Mouse (Mus musculus) midbrain, postnatal 0 days (tissue): Measurements from ENCODE around the gene Anapc16. TPM values are rescaled to one million over a fixed set of nuclear protein-coding genes. Genes with fewer than 3 reads are reported as not detected.

Source experiments
- ATAC-seq: fragments of 200-750 bp; cut with Nextera tagmentation; 2 replicates; pipeline ENCODE4 v1.8.0; 2017; ENCODE audit warnings: moderate number of reproducible peaks, mild to moderate bottlenecking, moderate TSS enrichment, moderate library complexity; ENCODE audit not compliant: low FRiP score
- DNase-seq: peaks from one replicate; pipeline ENCODE4 v3.0.0-alpha.2; 2015; ENCODE audit warnings: low spot score
- H3K27ac ChIP-seq: fragments of 300-500 bp; sonication (generic); 2 replicates; pipeline ENCODE4 v1.5.1; 2014; ENCODE audit warnings: low read depth, mild to moderate bottlenecking, low read length, mixed read lengths
- H3K27me3 ChIP-seq: fragments of 300-500 bp; sonication (generic); 2 replicates; pipeline ENCODE4 v1.6.1; 2014; ENCODE audit warnings: low read length, control low read depth, mixed read lengths; ENCODE audit not compliant: insufficient read depth
- H3K36me3 ChIP-seq: fragments of 300-500 bp; sonication (generic); 2 replicates; pipeline ENCODE4 v1.6.1; 2014; ENCODE audit warnings: low read length, control low read depth, mixed read lengths; ENCODE audit not compliant: insufficient read depth
- H3K4me1 ChIP-seq: fragments of 300-500 bp; sonication (generic); 2 replicates; pipeline ENCODE4 v1.6.1; 2014; ENCODE audit warnings: mild to moderate bottlenecking, control low read depth, antibody characterized with exemption, low read length, mixed read lengths; ENCODE audit not compliant: insufficient read depth
- H3K4me2 ChIP-seq: fragments of 300-500 bp; sonication (generic); 2 replicates; pipeline ENCODE4 v1.6.1; 2014; ENCODE audit warnings: low read depth, mild to moderate bottlenecking, low read length, mixed read lengths; ENCODE audit not compliant: poor library complexity, severe bottlenecking
- H3K4me3 ChIP-seq: fragments of 300-500 bp; sonication (generic); 2 replicates; pipeline ENCODE4 v1.5.1; 2014; ENCODE audit warnings: low read depth, mild to moderate bottlenecking, low read length, moderate library complexity
- H3K9ac ChIP-seq: fragments of 300-500 bp; sonication (generic); replicated peaks from 2 replicates; pipeline ENCODE4 v1.6.1; 2014; ENCODE audit warnings: mild to moderate bottlenecking, low read length, moderate library complexity, mixed read lengths; ENCODE audit not compliant: poor library complexity, severe bottlenecking
- H3K9me3 ChIP-seq: fragments of 300-500 bp; sonication (generic); 2 replicates; pipeline ENCODE4 v1.6.1; 2016; ENCODE audit warnings: low read length, control low read depth
- CTCF ChIP-seq: IDR thresholded peaks from 2 replicates; pipeline ENCODE4 v1.5.1; 2016; ENCODE audit warnings: antibody characterized with exemption, mild to moderate bottlenecking
- WGBS: fragments of 180-500 bp; shearing (Covaris S2); extraction: QIAGEN DNeasy Blood & Tissue Kit; methylation state at CpG from one replicate; pipeline ENCODE4 v1.1.7; 2014; 5-methylcytosine and 5-hydroxymethylcytosine counted together
- polyA plus RNA-seq: library from polyadenylated mRNA; unstranded; fragments of >200 nt; fragmentation: Nextera tagmentation; extraction: Ambion mirVana; gene quantifications from 2 replicates; pipeline ENCODE4 v1.2.1, GENCODE M21; 2015
- total RNA-seq: library from RNA; depleted of rRNA; stranded (reverse); fragments of >200 nt; gene quantifications from 2 replicates; pipeline ENCODE4 v1.2.3, GENCODE M21; 2014

The Anapc16 gene
- total and polyA plus RNA-seq, 2 experiments from 2014 or later: 57.4 to 118 TPM

DNA sequence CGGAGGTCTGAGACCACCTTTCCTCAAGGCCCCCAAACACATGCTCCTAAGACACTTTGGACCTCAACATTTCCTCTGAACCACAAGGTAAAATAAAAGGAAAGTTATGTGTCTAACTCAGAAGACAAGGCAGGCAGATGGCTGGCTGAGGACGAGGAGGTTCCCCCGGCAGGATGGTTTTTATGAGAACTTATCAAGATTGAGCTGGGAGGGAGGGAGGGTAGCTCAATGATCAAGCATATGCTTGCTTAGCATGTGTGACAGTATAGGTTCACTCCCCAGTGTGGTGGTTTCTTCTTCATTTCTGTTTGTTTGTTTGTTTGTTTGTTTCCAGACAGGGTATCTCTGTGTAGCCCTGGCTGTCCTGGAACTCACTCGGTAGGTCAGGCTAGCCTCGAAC lies 56.6 kb downstream of the Anapc16 start:
- Histone ChIP-seq H3K36me3 (0 out of 2 replicates have a peak, but pooled peaks cover 2% of the 10 kb centered on the region), H3K4me2 (no peak overlapping the region), H3K27ac (no peak overlapping the region), H3K9me3 (no peaks in the 10 kb centered on the region), H3K9ac (no peak overlapping the region), H3K27me3 (no peaks in the 10 kb centered on the region), H3K4me3 (no peak overlapping the region), H3K4me1 (peaks cover 19% of the 10 kb centered on the region)
- TF ChIP-seq CTCF: no peak
- ATAC-seq (no peak), DNase-seq (no peak)
- 96% methylated on average over 5 of the region's 5 CpGs for WGBS

DNA sequence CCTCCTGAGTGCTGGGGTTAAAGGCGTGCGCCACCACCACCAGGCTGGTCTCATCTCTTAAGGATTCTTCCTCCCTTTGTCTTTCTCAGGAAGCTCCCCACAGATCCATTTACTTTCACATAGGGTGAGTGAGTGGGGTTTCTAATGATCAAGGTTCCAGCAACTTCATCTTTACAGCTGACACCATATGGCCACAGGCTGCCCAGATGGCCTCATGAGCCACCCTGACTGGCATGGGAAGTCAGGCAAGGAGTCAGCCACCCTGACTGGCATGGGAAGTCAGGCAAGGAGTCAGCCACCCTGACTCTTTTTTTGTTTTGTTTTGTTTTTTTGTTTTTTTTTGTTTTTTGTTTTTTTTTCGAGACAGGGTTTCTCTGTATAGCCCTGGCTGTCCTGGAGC lies 57.5 kb downstream of the Anapc16 start:
- H3K4me1 ChIP-seq: peaks cover 19% of the 10 kb centered on the region
- H3K36me3 ChIP-seq: 0 out of 2 replicates have a peak, but pooled peaks cover 2% of the 10 kb centered on the region
- no peak overlapping the region for H3K4me2 ChIP-seq
- H3K4me3 ChIP-seq: no peak overlapping the region
- ATAC-seq (no peak), DNase-seq (no peak)
- H3K27me3 ChIP-seq: no peaks in the 10 kb centered on the region
- H3K27ac ChIP-seq: no peak overlapping the region
- no peaks in the 10 kb centered on the region for H3K9me3 ChIP-seq
- H3K9ac ChIP-seq: no peak overlapping the region
- WGBS: 90% methylated on average over 3 of the region's 3 CpGs
- no peak for TF ChIP-seq CTCF

DNA sequence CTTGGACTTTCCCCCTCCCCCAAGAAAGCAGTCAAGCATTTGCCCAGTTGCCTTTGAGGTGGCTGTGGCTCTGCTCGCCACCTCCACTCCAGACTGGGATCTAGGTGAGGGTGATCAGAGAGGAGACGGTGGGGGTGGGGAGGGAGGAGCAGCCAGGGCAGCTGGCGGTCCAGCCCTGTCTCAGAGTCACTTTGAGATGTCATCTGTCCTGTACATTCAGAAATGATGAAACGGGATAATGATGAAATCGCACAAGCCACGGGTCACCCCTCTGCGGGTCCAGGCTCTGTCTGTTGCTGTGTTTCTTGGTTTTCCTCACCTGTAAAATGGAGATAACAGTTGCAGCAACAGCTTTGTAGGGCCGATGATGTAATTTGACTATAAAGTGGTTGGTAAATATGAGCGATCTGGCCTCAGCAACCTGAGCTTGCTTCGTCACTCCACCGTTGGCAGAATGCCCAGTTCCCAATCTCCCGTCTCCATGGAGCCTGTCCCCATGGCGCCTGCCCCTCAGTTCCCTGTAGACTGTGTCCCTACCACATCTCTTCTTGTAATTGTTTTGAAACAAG lies 59.4 kb downstream of the Anapc16 start:
- Histone ChIP-seq H3K27ac (peak overlapping the region; percentile 76; the same call in 1 of the 2 replicates), H3K36me3 (no peaks in the 10 kb centered on the region), H3K4me2 (peak overlapping the region; percentile 48), H3K27me3 (no peaks in the 10 kb centered on the region), H3K9me3 (no peaks in the 10 kb centered on the region), H3K4me3 (peak overlapping the region; percentile 18; the same call in 1 of the 2 replicates), H3K4me1 (peaks cover 13% of the 10 kb centered on the region), H3K9ac (peak overlapping the region; percentile 61)
- DNase-seq: peak; percentile 71
- 43% methylated on average over 13 of the region's 13 CpGs for WGBS
- ATAC-seq: peak; percentile 64
- no peak for TF ChIP-seq CTCF

DNA sequence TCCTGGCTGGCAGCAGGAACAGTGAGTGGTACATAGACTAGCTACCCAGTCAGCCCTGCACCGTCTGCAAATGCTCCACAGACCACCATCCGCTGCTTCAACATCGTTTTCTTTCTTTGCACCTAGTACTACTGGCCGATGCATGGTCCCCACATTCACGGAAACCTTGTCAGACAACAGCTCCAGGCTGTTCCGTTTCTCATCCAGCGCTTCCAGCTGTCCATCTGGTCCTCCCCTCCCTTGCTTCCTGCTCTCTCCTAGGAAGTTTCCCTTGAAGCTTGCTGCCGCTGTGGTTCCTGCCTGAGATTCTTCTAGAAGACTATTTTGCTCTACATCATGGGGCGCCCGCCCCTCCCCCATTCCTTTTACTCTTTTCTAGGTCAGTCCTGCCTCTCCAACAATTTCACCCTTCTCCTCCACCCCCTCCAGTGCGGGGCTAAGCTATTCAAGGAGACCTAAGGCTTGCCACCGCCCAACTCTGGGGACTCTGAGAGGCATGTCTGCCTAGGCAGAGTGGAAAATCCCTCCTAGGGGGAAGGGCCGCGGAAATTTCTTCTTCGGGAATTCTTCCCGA lies 60.0 kb downstream of the Anapc16 start:
- H3K4me2 ChIP-seq: peak overlapping the region; percentile 48
- peak overlapping the region; percentile 18; the same call in 1 of the 2 replicates for H3K4me3 ChIP-seq
- WGBS: under 1% methylated on average over 16 of the region's 16 CpGs
- H3K4me1 ChIP-seq: peaks cover 13% of the 10 kb centered on the region
- TF ChIP-seq CTCF: no peak
- H3K9ac ChIP-seq: peak overlapping the region; percentile 61
- DNase-seq (peak; percentile 76), ATAC-seq (peak; percentile 77)
- H3K27me3 ChIP-seq: no peaks in the 10 kb centered on the region
- no peaks in the 10 kb centered on the region for H3K36me3 ChIP-seq
- no peaks in the 10 kb centered on the region for H3K9me3 ChIP-seq
- peak overlapping the region; percentile 76 for H3K27ac ChIP-seq

DNA sequence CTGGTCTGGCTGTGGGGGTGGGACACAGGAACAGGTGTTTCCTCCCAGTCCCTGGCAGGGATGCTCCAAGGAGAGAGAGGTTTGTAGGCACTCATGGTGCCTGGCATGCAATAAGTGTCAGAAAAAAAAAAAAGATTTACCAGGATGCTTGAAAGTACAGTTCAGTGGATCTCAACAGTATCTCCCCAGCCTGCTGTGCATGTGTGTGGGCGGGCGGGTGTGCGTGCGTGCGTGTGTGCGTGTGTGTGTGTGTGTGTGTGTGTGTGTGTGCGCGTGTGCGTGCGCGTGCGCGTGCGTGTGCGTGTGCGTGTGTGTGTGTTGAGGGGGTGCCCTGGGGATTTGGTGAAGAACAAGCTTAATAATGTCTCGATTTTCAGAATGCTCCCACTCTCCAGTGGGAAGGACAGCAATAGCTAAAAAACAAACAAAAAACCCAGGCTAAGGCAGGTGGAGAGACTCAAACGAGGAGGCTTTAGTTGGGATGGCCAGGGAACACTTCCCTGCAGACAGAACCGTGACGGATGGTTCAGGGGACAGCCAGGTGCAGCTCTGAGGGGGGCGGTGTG lies 60.6 kb downstream of the Anapc16 start:
- TF ChIP-seq CTCF: no peak
- Histone ChIP-seq H3K27me3 (no peaks in the 10 kb centered on the region), H3K4me1 (peaks cover 13% of the 10 kb centered on the region), H3K4me3 (peak overlapping the region; percentile 18; the same call in 1 of the 2 replicates), H3K9me3 (no peaks in the 10 kb centered on the region), H3K36me3 (no peaks in the 10 kb centered on the region), H3K27ac (peak overlapping the region; percentile 76), H3K9ac (peak overlapping the region; percentile 61), H3K4me2 (peak overlapping the region; percentile 48)
- ATAC-seq (no peak), DNase-seq (peak; percentile 34)
- WGBS: 52% methylated on average over 21 of the region's 21 CpGs

DNA sequence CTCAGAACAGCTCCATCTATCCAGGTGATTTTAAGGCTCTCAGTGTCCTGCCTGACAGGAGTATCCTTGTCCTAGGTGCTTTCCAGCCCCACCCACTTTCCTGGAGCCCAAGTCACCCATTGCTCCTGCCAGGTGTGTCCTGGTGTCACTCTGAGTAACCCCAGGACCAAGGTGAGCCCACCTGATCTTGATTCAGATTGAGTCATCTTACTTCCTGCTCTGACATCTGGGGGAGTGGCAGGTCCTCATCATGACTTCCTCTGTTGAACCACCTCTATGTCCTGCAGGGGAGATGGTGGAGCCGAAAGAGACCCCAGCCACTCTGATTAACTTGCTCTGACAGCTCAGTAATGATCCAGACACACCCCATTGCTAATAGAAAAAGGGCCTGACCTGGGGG lies 63.9 kb downstream of the Anapc16 start:
- Histone ChIP-seq H3K4me2 (no peak overlapping the region), H3K9me3 (no peaks in the 10 kb centered on the region), H3K9ac (no peak overlapping the region), H3K36me3 (no peaks in the 10 kb centered on the region), H3K4me1 (peaks cover 13% of the 10 kb centered on the region), H3K27me3 (no peaks in the 10 kb centered on the region), H3K27ac (no peak overlapping the region), H3K4me3 (no peak overlapping the region)
- ATAC-seq: no peak
- no peak for TF ChIP-seq CTCF
- DNase-seq: no peak
- WGBS: 75% methylated on average over 1 of the region's 1 CpGs
